Mouse (Mus musculus) olfactory bulb, adult 2 months (tissue): ENCODE results near the gene Myod1.

ENCODE experiments used
- CTCF ChIP-seq: fragments of 200-500 bp; IDR thresholded peaks from 2 replicates; pipeline ENCODE4 v1.5.1; 2012; ENCODE audit warnings: low read depth, mild to moderate bottlenecking, low read length, moderate library complexity; ENCODE audit not compliant: insufficient read depth
- POLR2A ChIP-seq: fragments of 200-500 bp; IDR thresholded peaks from 2 replicates; pipeline ENCODE4 v1.6.1; 2012; ENCODE audit warnings: mild to moderate bottlenecking, low read depth, low read length, moderate library complexity; ENCODE audit not compliant: insufficient read depth

DNA sequence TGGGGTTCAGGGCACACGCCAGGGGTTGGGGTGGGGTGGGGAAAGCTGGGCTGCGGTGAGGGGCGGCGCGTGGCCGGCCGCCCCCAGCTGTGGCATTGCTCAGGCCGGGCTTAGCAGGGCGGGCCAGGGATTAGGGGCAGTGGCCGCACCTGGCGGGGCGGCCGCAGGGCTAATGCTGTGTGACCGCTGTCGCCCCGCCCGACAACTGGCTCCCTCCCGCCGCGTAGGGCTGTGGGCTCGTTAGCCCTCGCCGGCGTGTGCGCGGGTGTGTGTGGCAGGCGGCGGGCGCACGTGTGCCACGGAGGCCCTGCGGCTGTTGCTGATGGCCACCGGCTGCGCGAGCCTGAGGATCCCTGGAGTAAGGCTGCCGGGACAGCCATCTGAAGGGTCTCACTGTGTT, 27.5 kb upstream of the Myod1 start:
- TF ChIP-seq POLR2A: no peak
- TF ChIP-seq CTCF: no peak
